Mouse (Mus musculus): ENCODE results near the gene Gm44511.
A peak's percentile ranks its signal among the peaks of the same experiment; 100 is the strongest.
"Not testable (repeated sequence)": the region's sequence is repeated elsewhere in the genome, so short reads cannot be mapped to it uniquely, and the experiment has no call there.

Gm44511 gene

DNA sequence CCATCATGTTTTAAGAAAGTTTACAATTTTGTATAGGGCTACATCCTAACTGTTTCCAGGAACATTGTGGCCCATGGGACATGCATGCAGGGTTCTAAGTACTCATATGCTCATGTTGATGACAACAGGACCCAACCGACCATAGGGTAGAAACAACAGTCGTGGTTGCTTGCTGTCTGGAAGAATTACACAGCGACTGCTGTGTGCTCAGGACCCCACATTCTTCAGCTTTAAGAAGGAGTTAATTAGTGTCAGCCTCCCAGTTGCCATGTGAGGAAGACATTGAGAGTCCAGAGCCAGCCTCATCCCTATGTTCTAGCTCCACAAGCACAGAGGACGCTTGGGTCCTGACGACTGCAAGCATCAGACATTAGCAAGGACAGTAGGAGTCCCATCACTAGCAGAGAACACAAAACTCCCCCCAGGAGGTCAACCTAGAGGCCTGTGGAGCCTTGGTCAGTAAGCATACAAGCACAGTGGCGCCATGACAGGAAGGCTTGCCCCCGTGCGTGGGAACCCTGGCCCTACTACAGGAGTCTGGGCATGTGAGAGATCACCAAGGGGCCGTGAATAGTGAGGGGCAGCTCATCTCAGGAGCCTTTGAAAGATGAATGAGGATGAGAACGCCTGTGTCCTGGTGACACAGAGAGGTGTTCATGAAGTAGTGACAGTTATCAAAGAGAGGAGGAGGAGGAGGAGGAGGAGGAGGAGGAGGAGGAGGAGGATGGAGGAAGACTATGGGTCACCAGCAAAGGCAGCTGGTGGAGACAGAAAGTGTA lies 63.0 kb downstream of the Gm44511 start:
- not testable (repeated sequence) for DNase-seq (ENCODE audit: low read depth, low spot score)

DNA sequence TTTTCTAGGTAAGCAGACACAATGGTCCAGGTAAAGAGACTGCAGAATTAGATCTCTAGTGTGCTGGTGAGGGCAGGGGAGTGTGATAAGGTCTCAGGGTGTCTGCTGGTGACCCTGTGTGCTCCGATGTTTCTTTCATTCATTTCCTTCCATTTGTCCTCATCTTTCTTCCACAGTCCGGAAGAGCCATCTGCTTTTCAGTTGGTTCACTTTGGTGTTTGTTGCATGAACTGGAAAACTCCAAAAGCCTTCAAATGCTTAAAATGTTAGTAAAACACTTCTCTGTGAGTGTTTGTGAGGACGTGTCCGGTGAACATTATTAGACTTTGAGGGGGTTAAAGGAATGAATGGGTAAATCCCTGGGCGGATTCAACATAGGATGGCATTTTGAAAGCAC lies 65.0 kb downstream of the Gm44511 start:
- DNase-seq (ENCODE audit: low read depth, low spot score), result peak; percentile 72

DNA sequence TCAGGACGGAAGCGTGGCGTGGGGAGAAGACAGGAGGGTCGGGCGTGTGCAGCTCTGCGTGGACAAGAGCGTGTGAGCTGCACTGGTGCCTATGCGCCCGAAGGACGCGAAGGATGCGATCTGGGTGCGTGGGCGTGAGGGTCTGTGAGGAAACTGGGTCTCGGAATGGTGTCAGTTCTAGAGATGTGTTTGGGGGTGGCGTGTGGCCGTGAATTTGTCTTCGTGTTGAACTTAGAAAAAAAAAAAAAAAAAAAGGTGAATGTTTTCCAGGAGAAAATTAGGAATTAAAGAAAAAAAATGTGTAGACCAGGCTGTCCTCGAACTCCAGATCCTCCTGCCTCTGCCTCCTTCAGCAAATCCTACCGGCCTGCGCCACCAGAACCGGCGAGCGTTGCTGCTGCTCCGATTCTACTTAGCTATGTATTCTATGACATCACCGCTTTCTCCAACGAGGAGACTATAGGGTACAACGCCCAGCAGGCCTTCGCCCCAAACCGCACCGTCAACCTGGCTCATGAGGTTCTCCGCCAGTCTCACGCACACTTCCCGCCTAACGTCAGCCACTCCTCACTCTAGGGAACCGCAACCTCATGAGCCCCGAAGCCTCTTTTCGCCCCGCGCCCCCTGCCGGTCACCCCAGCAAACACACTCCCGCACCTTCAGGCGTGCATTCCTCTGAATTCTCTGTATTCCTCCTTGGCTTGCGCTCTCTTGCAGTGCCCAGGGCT lies 65.5 kb downstream of the Gm44511 start:
- peak; percentile 91 for DNase-seq (ENCODE audit: low read depth, low spot score)

DNA sequence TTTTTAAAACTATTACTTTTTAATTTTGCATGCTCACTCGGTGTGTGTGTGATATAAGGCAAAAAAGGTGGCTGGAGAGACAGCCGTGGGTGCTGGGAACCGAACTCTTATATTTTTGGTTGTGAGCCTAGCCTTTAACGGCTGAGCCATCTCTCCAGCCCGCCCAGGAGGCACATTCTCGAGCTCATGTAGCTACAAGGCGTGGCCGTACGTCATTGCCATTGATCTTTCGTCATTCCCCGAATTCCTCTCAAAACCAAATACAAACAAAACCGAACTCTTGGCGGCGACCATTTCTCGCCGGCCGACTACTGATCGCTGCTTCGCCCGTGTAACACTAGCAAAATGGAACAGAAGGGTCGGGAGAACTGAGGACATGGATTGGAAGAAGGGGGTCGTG lies 66.1 kb downstream of the Gm44511 start:
- DNase-seq (ENCODE audit: low read depth, low spot score), result peak; percentile 90

DNA sequence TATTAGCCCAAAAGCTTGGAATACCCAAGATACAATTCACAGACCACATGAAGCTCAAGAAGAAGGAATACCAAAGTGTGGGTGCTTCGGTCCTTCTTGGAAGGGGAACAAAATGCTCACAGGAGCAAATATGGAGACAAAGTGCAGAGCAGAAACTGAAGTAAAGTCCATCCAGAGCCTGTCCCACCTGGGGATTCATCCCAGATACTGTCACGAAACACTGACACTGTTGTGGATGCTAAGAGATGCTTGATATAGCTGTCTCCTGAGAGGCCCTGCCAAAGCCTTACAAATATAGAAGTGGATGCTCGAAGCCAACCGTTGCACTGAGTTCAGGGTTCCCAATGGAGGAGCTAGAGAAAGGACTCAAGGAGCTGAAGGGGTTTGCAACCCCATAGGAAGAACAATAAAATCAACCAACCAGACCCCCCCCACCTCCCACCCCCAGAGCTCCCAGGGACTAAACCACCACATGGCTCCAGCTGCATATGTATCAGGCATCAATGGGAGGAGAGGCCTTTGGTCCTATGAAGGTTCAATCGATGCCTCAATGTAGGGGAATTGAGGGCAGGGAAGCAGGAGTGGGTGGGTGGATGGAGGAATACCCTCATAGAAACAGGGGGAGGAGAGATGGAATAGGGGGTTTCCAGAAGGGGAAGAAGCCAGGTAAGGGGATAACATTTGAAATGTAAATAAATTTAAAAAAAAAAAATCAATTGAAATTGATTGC lies 66.7 kb downstream of the Gm44511 start:
- peak; percentile 25 for DNase-seq (ENCODE audit: low read depth, low spot score)

DNA sequence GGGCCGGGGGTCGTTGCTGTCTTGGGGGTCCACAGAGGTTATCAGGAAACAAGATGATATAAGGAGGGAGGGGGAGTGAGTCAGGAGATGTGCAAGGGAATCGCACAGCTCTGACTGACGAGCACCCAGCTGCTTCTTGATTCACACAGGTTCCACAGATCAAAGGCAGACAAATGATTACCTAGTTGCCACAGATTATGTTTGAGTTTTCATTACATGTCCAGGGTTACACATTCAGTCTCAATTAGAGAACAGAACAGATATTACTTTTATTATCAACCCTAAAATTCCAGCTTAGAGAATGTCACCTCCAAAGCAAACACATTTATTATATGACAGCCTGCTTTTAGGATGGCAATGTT lies 70.7 kb downstream of the Gm44511 start:
- not testable (repeated sequence) for DNase-seq (ENCODE audit: low read depth, low spot score)

DNA sequence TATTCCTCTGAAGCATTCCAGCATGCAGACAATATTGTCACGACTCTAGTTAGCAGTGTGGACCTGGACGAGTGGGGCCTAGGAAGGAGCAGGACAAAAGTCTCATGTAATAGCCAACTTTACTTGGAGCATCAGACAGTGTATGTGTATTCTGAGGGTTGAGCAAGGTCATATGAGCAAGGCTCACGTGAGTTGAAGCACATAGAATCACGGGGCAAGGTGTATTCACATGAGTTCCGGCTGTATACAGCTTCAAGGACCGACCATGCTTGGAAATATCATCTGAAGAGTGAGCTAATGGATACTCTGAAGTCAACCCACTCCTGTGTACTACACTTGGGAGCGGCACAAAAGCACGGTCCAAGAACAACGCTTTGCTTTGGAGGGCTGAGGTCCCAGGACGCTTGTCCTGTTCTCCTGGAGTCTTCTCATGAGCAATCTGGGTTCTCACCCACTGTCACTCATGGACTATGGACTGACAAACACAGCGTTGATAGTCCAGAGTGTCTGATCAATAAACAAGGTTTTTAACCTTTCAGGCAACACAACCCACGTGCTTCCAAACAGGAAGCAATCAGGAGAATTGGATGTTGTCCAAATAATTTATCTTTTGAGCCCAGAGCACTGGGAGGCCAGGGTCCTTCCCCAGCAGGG lies 71.2 kb downstream of the Gm44511 start:
- not testable (repeated sequence) for DNase-seq (ENCODE audit: low read depth, low spot score)

DNA sequence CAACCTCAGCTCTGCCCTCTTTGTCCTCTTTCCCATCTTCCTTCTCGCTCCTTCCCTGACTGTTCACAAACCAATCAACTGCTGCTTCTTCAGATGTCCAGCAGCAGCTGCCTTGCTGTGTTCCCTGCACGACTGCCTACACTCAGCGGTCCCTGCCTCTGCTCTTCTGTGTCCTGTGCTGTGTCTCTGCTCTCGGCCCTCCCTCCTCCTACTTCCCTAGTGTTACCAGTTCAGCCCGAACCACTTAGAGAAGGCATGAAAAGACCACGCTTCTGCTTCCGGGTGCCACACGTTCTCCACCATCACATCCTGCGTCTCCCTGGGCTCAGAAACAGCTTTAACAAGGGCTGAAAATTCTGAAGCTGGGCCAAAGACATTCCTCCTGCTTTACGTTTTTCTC lies 71.8 kb downstream of the Gm44511 start:
- not testable (repeated sequence) for DNase-seq (ENCODE audit: low read depth, low spot score)

DNA sequence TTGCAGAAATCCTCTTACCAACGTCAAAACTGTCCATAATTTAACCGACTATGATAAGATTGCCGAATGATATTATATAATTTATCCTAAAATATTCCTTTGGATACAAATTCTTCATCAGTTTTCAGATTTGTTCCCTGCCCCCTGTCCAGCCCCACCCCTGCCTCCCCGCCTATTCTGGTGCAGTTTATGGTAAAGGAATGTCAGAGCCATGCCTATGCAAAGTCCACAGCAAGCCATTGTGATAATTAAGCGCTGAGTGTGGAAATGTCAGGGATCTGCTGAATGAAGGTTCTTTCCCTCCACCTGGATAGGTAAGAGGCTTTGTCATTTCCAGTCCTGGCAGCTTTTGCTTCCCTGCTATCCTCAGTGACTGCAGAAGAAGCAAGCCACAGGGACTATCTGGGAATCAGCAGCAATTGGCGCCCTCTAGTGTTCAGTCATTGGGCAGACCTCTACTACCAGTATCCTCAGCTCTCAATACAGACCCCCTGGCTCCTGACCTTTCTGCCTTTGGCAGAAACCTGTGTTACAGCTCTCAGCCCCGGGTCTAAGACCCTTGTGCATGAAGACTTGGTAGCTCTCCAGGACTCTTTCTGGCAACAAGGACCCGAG lies 72.4 kb downstream of the Gm44511 start:
- DNase-seq (ENCODE audit: low read depth, low spot score), result peak; percentile 61

DNA sequence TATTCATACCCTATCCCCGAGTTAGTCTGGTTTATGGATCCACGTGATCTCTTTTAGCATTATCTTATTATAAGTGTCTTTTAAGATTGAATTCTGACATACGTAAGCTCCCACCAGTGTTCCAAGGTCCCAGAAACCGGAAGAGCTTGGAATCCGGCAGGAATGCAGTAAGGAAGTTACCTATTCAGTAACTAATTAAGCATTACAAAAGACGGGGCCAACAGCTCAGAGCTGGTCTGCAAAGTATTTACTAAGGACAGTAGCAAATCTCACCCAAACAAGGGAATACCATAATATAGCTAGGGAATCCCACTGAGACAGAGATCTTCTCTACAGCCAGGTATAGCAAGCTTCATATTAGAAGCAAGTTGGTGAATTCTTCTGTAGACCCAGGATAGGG lies 79.1 kb downstream of the Gm44511 start:
- DNase-seq (ENCODE audit: low read depth, low spot score), result not testable (repeated sequence)

DNA sequence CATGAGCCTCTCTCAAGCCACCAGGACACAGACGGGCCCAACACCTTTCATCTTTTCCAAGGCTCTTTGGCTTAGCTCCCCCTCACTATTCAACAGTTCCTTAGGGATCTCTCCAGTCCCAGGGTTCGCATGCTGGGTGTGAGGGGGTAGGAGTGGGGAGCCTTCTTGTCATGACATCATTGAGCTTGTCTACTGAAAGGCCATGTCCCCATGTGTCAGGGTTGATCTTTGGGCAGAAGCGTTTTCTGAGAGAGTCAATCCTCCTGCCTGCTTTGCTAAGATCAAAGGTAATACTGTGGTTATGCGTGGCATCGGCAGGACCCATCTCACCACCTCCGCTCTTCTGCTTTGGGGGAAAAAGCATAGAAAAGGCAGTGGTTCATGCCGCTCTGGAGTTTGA lies 88.7 kb downstream of the Gm44511 start:
- no peak for DNase-seq (ENCODE audit: low read depth, low spot score)

DNA sequence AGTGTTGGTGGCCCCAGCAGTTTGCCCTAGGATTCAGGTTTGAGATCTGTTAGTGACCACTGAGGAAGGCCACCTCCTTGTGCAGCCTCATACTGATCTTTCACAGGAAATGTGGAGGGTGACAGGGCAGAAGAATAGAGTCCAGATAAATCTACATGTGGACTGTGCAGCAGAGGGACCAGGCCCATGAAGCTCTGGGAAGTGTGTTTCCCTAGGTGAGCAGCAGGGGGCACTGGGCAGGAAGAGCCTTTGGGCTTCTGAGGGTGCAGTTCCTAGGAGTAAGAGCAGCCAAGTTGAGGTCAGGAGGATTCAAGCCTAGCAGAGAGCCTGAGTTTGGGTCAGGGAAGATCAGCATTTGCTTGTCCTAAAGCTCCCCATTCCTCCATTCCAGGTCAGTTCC lies 90.0 kb downstream of the Gm44511 start:
- peak; percentile 51 for DNase-seq (ENCODE audit: low read depth, low spot score)

DNA sequence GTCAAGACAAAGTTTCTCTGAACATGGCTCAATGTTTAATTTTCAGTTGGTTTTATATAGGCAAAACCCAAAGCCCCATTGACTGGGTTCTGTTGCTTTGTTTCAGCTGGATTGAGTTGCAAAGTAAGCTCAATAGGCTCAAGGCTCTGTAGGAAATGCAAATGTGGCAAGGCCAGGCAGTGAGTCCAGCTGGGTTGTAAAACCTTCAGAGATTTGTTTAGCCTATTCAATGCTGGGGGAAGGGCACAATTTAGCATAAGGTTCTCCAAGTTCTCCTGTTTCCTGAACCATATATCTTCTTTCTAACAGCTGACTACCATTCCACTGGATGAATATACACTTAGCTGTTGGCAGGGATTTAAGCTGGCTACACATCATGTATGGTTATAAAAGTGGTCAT lies 91.2 kb downstream of the Gm44511 start:
- DNase-seq (ENCODE audit: low read depth, low spot score), result no peak

DNA sequence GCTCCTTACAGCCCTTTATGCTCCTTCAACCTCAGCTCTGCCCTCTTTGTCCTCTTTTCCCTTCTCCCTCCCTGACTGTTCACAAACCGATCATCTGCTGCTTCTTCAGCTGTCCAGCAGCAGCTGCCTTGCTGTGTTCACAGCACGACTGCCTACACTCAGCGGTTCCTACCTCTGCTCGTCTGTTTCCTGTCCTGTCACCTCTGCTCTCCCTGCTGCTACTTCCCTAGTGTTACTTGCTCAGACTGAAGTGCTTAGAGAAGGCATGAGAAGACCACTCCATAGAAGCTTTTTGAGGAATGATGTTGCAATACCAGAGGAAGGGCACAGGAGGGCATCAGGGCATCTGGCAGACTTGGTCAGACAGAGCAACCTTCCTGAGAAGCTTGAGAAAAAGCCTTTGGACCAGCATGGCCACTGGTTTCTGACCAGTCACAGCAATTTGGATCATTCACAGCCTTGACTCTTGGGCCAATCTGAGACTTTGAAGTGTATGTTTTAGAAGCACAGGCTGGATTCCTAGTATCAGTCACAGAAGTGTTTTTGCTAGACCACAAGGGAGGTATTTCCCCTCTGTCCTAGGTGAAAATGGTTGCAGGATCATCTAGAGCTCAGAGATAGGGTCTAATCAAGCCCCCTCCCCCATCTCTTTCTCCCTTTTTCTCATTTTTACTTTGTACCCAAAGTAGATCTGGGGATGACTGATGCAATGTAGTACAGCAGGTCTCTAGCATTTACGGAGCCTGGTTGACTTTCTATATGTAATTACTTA lies 92.0 kb downstream of the Gm44511 start:
- DNase-seq (ENCODE audit: low read depth, low spot score), result no peak

DNA sequence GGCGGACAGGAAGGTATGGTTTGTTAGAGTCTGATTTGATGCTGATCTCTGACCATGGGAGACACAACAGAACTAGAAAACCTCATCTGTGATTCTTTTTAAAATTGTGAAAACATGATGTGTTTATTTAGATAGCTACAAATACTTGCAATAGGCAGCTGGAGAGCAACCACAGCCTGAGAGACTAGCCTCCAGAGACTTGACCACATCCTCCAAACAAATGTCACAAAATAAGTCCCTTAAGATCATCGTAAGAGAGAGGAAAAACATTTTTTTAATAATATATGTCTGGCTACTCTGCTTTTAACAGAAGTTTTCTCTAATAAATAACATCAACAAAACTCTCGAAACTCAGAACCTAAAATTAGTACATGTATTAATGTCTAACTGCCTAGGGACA lies 94.1 kb downstream of the Gm44511 start:
- DNase-seq (ENCODE audit: low read depth, low spot score), result no peak
